Mouse (Mus musculus) thymus, postnatal 0 days (tissue): ENCODE measurements around the gene Rock2. TPM values are rescaled to one million over a fixed set of nuclear protein-coding genes. Genes with fewer than 3 reads are reported as not detected.

Experiments used
- DNase-seq: peaks from one replicate; pipeline ENCODE4 v3.0.0-alpha.2; 2015; ENCODE audit warnings: low spot score
- polyA plus RNA-seq: library from polyadenylated mRNA; unstranded; fragments of >200 nt; fragmentation: Nextera tagmentation; extraction: Ambion mirVana; gene quantifications from 2 replicates; pipeline ENCODE4 v1.2.1, GENCODE M21; 2015

The Rock2 gene
- polyA plus RNA-seq, 1 experiment from 2014 or later, result 11.9 TPM

GRCm38 (mm10) chr12:16870405-16871068 lies 24.2 kb upstream of the Rock2 start:
- no peak for DNase-seq

GRCm38 (mm10) chr12:16872006-16872405 lies 22.7 kb upstream of the Rock2 start:
- DNase-seq, result no peak

- no peak for DNase-seq
Measured at GRCm38 (mm10) chr12:16872926-16873464, 21.7 kb upstream of the Rock2 start.

- DNase-seq, result no peak
Measured at GRCm38 (mm10) chr12:16873549-16873948, 21.1 kb upstream of the Rock2 start.

GRCm38 (mm10) chr12:16874086-16874485 lies 20.6 kb upstream of the Rock2 start:
- DNase-seq, result peak; percentile 65

GRCm38 (mm10) chr12:16875269-16875668 lies 19.4 kb upstream of the Rock2 start:
- DNase-seq, result no peak

GRCm38 (mm10) chr12:16875678-16876077 lies 19.0 kb upstream of the Rock2 start:
- no peak for DNase-seq

GRCm38 (mm10) chr12:16876667-16877066 lies 18.0 kb upstream of the Rock2 start:
- no peak for DNase-seq

GRCm38 (mm10) chr12:16877141-16877540 lies 17.6 kb upstream of the Rock2 start:
- DNase-seq, result no peak

GRCm38 (mm10) chr12:16877679-16878078 lies 17.0 kb upstream of the Rock2 start:
- DNase-seq, result no peak

- no peak for DNase-seq
Measured at GRCm38 (mm10) chr12:16879369-16879768, 15.3 kb upstream of the Rock2 start.

- DNase-seq, result no peak
Measured at GRCm38 (mm10) chr12:16880077-16880476, 14.6 kb upstream of the Rock2 start.

- no peak for DNase-seq
Measured at GRCm38 (mm10) chr12:16882442-16882841, 12.3 kb upstream of the Rock2 start.

GRCm38 (mm10) chr12:16883111-16883510 lies 11.6 kb upstream of the Rock2 start:
- DNase-seq, result no peak

GRCm38 (mm10) chr12:16884534-16884933 lies 10.2 kb upstream of the Rock2 start:
- no peak for DNase-seq

GRCm38 (mm10) chr12:16886354-16886753 lies 8.3 kb upstream of the Rock2 start:
- no peak for DNase-seq

- DNase-seq, result no peak
Measured at GRCm38 (mm10) chr12:16893039-16893438, 1.7 kb upstream of the Rock2 start.

GRCm38 (mm10) chr12:16893656-16894395 lies 869 bp upstream of the Rock2 start:
- DNase-seq, result peak; percentile 26

GRCm38 (mm10) chr12:16895221-16895928 lies 680 bp downstream of the Rock2 start:
- peak; percentile 62 for DNase-seq

GRCm38 (mm10) chr12:16896073-16896789 lies 1.5 kb downstream of the Rock2 start:
- DNase-seq, result no peak

GRCm38 (mm10) chr12:16897225-16897624 lies 2.5 kb downstream of the Rock2 start:
- no peak for DNase-seq
